Mouse (Mus musculus): ENCODE results near the gene Ran. TPM values are rescaled to one million over a fixed set of nuclear protein-coding genes. Genes with fewer than 3 reads are reported as not detected.
A peak's percentile ranks its signal among the peaks of the same experiment; 100 is the strongest.

The Ran gene
- polyA plus RNA-seq, 2 experiments from 2014 or later = 235 to 276 TPM

DNA sequence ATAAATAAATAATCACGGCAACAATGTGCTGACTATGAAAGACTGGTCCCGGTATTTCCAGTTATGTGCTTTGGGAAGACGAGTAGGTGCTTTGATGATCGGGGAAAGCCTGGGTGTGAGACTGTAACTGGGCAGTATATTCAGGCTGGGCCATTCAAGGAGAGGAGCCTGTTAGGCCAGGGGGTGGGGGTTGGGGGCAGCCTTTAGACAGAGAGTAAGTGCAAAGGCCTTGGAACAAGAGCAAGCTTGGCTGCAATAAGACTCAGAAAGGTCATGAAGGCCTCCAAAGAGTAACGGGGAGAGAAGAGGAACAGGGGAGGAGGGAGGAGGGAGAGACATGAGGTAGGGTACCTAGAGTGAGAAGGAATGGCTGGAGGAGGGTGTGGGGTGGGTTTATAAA, 4.3 kb upstream of the Ran start:
- ATAC-seq = no peak

DNA sequence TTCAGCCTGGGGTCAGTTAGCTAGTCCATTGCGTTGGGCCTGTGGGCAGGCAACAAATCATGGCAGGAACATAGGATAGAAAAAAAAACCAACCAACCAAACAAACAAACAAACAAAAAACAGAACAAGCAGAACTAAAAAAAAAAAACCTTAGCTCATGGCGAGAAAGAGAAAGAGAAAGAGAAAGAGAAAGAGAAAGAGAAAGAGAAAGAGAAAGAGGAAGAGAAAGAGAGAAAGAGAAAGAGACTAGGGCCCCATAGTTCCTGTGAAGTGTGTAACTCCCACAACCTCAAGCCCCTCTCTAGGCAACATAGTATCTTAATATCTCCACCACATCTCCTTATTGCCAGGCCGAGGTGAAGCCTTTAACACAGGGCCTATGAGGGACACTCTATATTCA, 3.5 kb upstream of the Ran start:
- no peak for ATAC-seq

DNA sequence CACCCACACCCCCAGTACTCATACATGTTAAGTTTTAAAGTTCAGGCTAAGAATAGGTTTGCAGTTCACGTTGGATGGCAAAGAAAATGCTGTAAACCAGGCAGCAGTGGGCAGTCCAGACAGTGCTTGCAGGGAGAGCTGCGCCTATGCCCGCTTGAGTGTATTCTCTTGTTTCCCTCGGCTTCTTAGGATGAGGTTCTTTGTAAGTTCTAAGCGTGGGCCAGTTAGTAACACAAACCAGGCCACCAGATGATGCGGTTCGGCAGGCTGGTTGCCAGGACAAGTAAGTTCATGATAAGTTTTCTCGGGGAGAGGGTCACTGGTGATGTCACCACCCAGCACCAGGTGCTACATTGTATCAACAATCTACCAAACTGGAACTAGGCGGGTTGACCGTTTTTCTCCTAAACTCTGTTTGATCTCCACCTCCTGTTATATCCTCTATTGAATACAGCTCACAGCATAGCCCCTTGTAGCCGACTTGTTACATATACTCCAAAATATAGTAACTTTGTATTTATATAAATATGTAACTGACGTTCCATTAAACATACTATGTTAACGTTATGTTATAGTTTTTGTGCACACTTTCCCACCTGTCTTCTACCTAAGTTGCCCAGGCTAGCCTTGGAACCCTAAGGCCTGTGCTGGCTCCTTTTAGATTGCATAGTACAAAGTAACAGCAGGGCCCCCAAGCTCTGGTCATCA, 933 bp upstream of the Ran start:
- ATAC-seq = no peak

DNA sequence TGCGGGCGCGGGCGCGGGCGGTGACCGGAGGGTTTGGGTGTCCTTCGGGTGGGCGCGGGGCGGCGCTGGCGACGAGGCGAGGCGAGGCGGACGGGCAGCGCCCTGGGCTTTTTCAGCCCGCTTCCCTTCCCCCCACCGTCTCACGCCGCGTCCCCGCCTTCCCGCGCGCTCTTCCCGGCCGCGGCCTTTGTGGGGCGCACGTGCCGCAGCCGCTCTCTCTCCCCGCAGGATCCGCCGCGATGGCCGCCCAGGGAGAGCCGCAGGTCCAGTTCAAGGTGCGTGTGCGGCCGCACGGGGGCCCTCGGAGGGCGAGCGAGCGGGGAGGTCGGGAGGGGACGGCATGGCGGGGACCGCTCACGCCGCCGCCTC, 415 bp downstream of the Ran start:
- peak; percentile 56 for ATAC-seq

DNA sequence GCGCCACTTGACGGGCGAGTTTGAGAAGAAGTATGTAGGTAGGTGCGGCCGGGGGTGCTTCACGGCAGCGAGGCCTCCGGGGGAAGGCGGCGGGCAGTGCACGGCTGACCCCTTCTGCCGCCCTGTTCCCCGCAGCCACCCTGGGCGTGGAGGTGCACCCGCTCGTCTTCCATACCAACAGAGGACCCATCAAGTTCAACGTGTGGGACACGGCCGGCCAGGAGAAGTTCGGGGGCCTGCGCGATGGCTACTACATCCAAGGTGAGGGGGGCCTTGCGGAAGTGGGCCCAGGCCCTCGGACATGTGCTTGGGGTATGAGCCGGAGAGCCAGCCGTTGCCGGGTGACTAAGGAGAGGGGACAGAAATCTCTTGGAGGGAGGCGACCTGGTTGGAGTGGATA, 862 bp downstream of the Ran start:
- no peak for ATAC-seq

DNA sequence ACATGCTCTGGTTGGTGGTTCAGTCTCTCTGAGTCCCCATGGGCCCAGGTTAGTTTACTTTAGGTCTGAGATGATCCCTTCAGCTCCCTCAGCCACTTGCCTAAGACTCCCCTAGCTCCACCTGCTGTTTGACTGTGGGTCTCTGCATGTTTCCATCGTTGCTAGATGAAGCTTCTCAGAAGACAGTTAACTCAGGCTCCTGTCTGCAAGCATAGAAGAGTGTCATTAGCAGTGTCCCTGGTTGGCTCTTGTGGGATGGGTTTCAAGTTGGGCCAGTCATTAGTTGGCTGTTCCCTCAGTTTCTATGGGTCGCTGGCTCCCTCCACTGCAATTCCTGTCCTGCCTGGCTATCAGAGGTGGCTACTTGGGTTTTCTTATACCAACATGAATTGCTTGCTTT, 5.2 kb downstream of the Ran start:
- no peak for ATAC-seq

DNA sequence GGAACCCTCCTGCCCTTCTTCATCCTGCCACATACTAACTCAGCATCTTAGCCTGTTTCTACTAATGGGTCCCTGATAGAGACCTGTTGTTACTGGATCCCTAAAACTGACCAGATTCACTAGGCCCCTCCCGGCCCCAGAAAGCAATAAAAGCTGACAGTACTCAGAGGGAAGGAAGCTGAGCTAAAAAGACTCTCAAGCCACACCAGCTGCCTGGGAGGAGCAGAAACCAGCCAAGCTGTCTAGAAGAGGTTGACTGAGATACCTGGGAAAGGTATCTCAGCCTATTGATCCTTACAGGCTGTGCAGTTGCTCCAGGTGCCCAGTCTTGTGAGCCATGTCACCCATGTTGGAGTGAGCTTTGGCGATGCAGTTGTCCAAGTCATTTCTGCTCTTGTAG, 5.9 kb downstream of the Ran start:
- ATAC-seq = no peak

DNA sequence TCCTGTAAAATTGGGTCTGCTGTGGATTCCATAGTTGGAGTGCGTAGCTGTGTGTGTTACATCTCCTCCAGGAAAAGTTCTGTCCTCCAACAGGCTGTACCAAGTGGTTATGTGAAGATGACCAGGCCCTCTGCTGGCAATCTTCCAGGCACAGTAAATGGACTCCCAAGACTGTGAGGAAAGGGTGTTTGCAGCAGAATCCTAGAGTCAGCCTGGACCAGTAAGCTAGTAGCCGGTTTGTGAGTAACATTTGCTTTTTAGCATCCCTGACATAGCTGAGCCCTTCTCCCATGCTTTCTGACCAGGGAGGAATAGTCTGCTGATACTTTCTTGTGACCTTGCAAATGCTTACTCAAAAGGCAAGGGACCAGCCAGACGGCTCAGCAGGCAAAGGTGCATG, 6.3 kb downstream of the Ran start:
- no peak for ATAC-seq

DNA sequence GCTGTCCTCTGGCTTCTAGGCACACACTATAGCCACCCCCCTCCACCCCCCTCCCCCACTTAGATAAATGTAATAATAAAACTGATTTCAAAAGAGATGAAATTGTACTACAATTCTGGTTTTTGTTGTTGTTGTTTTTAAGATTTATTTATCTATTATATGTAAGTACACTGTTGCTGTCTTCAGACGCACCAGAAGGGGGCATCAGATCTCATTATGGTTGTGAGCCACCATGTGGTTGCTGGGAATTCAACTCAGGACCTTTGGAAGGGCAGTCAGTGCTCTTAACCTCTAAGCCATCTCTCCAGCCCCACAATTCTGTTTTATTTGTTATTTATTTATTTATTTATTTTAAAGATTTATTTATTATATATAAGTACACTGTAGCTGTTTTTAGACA, 6.8 kb downstream of the Ran start:
- no peak for ATAC-seq

DNA sequence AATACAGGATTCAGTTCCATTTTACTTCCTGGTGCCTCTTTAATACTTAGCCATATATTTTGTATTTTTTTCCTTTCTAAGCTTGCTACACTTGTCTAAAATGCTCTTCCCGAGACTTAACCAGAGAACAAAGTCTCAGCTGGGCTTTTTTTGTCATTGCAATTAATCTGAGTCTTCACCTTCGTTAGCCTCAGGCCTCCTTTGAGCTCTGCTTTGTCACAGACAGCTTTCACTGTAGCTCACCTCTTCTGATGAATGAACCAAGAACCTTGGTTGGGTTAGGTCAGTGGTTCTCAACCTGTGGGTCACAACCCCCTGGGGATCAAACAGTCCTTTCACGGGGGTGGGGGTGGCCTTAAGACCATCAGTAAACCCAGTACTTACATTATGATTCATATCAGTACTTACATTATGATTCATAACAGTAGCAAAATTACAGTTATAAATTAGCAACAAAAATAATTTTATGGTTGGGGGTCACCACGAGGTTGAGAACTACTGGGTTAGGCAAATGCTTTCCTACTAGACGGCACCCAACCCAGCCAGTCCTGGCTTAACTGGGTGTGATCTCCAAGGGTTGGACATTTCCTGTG, 9.4 kb downstream of the Ran start:
- ATAC-seq = no peak

DNA sequence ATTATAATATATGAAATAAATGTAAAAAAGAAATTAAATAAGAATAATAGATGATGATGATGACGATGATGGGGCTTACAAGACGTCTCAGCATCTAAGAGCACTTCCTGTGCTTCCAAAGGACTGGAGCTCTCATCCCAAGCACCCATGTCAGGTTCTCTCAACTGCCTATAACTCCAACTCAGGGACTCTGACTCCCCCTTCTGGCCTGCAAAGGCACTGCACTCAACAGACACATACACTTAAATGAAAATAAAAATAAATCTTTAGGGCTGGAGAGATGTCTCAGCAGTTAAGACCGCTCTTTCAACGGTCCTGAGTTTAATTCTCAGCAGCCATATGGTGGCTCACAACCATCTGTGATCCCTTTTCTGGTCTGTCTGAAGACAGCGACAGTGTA, 16.8 kb downstream of the Ran start:
- no peak for ATAC-seq

DNA sequence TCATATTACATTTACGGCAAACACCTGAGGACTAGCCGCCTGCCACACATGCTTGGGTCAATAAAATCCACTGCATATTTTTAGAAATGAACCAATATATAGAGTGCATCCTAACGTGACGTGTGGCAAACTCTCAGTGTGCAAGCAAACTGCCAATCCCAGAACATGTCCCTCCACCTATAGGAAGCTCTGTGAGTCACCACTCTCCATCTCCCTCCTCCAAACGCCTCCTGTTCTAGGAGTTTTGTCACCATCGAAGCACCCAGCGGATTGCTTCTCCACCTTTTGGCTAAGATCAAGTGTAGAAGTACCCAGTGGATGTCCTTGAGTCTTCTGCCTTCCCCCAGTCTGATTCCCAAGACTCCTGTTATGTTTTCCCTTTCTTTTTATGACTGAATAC, 17.9 kb downstream of the Ran start:
- ATAC-seq = no peak

DNA sequence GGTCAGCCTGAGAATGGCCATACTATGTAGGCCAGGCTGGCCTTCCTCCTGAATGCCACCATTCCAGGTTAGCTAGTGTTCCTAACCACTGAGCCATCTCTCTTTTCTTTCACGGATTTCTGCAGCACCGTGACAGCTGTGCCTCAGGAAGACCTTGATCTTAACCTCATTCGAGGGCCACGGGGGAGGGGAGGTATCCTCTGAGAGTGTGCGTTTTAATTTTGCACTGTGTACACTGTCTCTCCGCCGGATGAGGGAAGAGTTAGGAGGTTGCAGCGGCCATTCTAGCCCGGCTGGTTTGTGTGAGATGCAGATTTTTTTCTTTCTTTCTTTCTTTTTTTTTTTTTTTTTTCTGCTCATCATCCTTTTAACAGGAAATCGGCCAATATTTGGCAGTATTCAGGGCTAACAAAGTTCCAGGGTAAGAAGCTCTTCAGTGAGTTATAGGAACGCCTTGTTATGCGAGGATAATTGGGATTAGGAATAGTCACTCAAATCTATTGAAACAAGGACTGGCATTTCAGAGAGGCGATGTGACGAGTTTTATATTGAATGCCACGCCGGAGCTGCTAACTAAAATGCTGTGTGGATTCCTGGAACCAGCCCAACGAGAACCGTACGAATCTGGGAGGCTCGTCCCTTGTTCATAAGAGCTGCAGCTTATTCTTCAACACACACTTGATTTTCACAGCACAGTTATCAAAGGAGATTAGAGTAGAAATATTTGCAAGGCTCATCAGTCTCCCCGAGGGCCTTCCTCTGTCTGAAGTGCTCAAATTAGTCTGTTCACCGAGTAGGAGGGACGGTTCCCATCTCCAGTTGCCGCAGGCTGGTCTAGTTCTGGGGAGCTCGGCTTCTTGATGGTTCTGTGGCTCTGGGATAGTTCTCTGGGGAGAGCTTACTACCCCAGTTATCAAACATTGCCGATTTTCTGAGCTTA, 26.0 kb downstream of the Ran start:
- no peak for ATAC-seq

DNA sequence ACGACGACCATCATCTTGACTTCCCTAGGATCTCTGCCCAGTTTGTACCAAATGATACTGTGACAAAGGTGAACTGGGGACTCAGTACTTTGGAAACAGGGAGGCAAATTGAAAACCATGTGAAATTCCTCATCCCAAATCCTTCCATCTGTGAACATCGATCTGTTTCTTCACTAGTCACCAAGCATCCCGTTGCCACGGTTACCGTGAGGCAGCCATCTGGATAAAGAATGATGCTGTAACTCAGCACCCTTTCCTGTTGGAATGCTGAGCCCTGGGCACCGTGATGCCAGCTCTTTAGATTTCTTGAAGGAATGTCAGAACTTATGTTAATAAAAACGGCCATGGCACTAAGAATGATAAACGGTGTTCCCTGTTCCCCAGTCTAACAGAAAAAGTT, 29.5 kb downstream of the Ran start:
- no peak for ATAC-seq

DNA sequence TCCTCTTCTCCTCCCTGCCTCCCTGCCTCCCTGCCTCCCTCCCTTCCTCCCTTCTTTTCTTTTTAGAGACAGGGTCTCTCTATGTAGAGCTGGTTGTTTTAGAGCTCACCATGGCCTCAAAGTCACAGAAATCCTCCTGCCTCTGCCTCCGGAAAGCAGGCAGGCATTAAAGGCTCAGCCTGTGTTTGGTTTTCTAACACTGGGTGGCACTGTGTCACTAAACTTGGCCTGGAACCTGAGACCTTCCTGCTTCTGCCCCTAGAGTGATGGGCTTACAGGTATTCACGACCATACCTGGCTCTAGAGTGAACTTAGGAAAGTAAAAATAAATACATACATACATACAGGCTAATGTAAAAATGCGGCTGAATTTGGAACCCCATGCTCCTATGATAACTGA, 32.0 kb downstream of the Ran start:
- ATAC-seq = no peak

DNA sequence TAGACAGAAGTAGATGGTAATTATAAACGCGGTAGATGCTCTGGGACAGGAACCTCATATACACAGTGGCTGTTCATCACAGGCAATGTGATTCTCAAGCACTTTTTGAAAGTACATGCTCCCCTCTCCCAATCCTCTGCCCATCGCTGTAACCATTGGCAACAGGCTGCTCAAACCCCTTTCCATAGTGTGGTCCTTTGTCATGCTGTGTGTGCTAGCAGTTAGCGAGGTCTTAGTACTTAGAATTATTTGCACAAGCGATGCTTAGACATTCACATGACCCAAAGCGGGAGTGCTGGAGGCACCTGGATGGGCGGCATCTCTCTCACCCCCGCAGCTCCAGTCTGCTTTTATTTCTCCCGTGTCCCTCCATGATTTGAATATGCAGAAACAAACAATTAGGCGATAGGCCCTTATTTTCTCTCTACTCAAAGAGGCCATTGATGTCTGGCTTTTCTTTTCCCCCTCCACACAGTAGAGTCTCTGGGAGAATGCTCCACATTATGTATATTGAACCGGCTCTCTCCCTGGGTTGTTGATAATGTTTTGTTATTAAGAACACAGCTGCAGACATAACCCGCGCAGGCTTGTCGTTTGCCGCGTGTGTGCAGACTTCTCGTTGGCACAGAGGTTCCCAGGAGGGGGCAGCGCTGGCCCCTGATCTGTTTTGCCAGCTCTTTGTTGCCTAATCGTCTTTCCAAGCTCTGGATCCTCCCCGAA, 32.9 kb downstream of the Ran start:
- ATAC-seq = no peak

DNA sequence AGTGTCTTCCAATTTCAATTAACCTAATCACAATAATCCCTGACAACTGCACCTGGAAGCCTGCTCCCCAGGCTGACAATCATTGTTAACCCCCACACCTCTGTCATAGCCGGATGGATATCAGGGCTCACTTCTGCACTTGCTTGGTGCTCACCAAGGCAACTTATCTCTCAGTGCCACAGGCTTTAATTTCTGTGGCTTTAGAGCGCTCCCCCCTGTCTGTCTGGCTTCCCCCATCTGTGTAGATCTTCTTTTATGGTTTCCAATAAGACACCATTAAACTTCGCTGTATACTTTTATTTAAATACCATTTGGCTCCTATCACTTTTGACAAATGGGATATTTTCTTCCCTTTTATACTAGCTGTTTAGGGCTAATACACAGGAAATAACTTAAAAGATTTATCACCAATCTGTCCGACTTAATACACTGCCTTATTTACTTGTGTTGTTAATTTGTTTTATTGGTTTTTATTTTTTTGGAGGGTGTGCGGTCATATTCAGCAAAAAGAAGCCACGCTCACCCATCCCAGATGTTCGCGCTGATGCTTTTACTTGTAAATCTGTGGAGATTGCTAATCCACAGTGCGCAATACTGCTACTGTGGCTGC, 34.9 kb downstream of the Ran start:
- ATAC-seq = no peak

DNA sequence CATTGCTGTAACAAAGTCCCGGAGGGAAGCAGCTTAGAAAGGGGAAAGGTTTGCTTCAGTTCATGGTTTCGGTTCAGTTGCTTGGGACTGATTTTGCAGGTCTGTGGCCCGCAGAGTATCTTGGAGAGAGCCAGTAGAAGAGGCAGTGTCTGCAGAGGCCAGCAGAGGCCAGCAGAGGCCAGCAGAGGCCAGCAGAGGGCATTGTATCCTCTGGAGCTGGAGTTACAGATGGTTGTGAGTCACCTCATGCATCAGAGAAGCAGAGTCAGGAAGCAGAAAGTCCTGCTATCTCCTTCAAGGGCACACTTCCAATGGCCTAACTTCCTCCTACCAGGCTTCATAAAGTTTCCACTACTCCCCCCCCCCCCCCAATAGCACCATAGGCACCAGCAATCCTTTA, 39.2 kb downstream of the Ran start:
- ATAC-seq = no peak

DNA sequence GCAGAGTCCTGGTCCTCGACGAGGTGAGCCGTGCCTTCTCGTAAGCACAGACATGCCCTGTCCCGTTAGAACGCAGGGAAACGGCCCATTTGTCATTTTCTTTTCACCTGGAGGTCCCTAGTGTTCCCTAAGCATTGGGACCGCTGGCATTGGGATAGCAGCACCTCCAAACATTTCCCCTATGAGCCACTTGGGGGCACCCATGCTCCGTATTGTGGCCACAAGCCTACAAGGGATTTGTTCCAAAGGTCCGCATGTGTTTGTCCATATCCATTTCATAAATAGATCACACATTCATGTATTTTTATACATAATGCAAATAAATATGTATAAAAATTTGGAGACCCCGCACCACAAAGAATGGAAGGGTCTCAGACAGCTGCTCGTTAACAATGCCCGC, 41.7 kb downstream of the Ran start:
- ATAC-seq = no peak

DNA sequence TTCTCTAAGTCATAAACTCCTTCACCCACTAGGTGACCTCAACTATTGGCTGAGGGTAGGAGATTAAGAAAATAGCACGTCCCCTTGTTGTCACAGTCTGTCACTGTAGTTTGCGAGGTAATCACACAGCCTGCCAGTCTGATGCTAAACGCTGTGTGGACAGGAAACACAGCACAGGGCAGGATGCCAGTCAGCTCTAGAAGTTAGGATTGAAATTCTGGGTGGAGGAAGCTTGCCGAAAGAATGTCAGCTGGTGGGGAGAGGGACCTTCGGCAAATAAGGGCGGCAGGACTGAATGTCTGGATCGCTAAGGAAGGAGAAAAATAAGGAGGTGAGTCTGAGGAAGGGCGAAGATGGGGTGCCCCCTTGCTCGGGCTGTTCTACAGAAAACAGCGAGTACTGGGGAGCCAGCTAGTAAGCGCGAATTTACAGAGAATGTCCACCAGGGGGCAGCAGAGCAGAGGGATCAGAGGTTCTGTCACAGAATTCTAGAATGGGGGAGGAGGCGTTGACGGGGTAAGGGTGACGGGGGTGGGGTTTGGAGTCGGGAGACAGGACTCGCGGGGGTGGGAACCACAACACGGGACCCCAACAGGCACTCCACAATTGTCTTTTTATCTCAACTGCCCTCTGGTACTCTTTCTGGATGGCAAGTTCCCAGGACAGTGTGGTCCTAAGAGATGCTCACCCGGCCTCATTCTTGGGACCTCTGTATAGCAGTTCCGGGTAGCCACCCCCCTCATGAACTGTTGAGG, 43.3 kb downstream of the Ran start:
- peak; percentile 62 for ATAC-seq

DNA sequence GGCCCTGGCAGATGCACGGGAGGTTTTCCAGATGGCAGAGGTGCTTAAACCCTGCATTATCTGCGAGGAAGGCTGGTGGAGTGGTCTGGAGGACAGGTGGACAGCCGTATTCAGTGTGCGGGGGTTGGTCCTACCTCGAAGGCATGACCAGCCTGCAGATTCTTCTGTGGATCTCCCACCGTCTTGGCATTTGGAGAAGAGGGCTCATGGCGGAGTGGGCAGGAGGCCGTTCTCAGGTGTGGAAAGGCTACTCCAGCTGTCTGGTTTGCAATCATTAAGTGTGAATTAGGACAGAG, 43.9 kb downstream of the Ran start:
- ATAC-seq = no peak

DNA sequence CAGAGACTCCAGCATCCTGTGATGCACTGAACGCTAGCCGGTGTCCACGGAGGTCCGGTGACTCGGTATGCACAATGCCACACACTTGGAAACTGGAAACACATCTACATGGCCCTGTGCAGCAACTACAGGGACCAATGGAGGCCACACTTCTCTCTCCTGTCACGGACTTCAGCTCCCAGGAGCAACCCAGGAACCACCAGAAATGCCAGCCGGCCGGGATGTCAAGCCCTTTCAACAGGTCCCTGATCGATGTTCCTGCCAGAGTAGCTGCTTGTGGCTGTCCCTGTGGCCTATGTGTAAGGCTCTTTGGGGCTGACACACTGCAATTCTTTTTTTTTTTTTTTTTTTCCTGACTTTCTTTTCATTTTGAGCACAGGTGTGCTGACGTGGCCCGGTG, 44.3 kb downstream of the Ran start:
- no peak for ATAC-seq

Data from CD4-positive, CD25-positive, alpha-beta regulatory T cell, adult 4 months (primary cell).